Mouse (Mus musculus) retina, postnatal 7 days (tissue): ENCODE results near the gene Hipk1.
A peak's percentile ranks its signal among the peaks of the same experiment; 100 is the strongest.

Source experiments
- DNase-seq: peaks from one replicate; pipeline ENCODE4 v3.0.0-alpha.2; 2012; ENCODE audit warnings: low read depth, low spot score

Hipk1 gene

DNA sequence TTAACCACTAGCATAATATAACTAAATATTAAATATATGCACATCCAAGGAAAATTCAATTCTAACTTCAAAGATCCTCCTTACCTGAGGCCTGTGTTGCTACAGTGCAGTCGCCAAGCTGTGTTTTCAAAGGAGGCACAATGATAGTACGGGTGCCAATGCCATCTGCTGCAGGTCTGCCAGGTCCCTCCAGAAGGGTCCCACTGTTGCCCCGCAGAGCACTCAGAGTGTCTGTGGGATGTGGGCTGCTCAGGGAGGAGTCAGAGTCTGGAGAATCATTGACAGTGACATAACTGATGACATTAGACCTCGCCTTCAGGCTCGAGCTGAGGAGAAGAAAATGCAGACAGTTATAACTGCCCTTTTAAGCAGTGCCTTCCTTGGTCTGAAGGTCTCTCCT is 44.7 kb downstream of the Hipk1 start:
- no peak for DNase-seq

DNA sequence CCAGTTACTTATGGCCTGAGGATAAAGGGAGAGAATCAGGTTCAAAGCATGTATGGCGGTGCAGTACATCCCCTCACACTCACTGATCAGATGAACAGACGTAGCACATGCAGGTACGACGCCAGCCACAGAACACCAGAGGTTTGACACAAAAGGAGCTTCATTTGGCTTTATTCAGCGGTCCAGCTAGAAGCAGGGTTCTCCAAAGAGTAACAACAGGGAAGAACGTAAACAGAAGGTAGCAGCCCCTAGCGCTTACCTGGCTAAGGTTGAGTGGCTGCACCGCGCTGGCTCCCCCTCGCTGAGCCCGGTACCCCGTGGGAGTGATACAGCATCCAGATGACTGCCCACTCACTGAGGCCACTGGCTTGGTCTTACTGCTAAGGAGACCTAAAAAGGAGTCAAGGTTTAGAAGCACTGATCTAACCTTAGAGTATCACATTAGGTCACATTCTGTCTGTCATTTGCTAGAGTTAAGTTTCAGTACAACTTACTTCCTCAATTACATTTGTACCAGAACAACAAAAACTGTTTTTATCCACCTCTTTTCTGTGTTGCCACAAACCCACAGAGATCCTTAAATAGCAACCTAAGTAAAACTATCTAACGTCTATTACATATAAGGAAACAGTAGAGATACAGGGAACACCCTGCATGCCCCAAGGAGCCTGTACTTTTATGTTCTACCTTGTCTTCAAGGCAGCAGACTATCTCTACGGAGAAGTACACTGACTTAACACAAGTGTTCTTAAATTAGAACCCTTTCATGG is 46.2 kb downstream of the Hipk1 start:
- DNase-seq: no peak

DNA sequence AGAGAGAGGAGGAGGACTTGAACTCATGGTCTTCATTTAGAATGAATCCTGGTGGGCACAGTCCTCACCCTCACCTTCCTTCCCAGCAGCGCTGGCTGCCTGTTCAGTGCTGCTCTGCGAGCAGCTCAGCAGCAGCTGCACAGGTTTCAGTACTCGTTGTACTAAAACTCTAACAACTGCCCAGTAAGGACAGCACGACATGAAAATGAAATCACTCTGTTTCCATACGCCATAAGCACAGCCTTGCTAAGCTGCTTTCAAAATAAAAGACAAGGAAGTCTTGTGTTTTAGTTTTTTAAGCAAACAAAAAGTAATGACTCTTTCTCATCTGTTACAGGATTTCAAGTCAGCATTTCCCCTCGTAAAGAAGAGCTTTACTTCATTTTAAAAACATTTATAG is 48.2 kb downstream of the Hipk1 start:
- DNase-seq: no peak

DNA sequence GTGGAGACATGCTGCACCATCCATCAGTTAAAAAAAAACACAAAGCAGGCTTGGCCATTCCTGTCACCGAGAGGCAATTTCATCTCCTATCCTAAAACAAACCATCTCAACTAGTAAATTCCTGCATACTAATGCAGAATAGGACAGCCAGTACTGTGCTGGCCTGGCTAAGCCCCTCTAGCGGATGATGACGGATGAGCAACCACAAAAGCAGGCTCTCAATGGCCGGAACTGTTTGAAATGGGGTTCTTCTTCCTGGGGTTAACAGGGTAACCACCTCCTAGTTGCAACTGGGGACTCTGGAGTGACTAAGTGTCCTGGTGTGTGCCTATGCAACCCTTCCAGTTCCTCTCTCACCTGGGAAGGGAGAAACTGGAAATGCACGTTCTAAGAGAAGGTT is 51.0 kb downstream of the Hipk1 start:
- DNase-seq: no peak

DNA sequence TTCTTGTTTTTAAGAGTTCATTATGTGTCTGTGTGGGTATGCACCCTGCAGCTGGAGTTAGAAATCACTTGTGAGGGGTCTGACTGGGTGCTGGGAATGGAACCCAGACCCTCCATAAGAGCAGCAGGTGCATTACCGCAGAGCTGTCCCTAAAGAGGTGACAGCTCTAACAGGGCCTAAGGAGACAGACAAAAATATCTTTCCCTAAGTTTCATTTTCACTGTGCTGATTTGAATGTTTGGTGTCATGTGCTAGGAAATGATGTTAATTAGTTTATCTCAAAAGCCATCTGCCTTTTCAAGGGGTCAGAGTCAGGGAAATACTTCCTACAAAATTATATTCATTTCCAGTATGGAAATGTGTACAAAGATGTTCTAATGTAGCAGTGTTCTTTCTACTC is 52.0 kb downstream of the Hipk1 start, which contains the start of gene Gm10964:
Gene Gm10964 (plus strand): TSS at position 38 of the 400 bp plus-strand sequence.
- DNase-seq: no peak

DNA sequence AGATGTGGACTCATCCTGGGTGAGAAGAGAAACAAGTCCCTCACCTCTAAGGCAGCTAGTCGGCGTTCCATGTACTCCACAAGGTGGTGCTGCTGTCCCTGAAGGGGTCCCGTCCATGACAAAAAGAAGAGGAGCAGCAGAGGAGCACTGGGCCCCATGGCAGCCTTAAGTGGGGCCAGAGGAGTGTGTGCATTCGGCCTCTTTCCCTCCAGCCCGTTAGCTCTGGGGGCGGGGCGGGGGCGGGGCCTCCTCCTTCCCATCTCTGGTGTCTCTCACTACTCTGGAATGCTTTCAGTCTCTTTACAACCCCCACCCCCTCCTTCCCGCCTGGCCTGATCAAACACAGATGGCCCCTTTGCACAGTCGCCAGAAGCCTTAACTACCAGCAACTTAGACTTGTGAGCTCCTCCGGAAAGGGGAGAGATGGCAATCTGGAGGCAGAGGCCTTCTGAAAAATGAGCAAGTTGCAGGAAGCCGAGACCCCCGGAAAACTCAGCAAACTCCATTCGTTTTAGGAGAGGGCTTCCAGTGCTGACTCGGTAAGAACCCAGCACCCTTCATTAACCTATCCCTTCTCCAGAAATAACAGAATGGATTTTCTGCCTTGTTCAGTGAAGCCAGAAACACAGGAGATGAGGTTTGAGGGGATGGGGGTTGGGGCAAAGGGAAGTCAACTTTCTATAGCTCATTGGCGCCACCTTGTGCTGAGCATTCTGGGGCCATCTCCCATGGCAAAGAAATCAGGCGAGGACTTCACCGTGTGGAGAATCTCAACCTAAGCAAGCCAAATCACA is 53.4 kb downstream of the Hipk1 start, which contains the start of gene Olfml3:
Gene Olfml3 (minus strand): TSS at position 224 of the 794 bp plus-strand sequence.
- DNase-seq: peak; percentile 77

DNA sequence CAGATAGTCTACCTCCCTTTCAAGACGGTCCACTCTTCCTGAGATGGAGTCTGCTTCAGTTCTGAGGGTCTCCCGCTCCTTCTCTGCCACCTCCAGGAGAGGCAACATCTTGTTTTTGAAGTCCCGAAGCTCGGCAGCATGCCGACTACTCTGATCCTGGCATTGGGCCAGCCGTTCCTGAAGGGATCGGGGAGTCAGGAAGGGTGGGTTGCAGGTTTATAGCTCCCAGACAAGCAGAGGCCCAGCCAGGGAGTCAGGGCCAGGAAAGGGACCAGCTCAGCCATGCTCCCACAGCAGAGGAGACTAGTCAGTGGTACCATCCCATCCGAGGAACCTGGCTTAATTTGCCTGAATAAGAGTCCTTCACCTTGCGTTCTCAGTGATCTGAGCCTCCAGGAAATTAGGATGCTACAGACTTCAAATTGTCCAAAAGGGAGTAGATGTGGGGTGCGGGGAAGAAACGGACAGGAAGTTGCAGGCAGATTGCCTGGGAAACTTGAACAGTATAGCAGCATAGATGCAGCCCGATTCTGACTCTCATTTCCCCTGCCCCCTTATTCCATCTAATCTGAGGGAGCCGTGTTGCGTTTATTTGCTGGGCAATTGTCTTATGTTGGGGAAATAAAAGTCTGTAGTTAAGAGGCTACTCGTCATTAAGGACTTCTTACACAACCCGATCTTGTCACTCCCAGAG is 54.2 kb downstream of the Hipk1 start:
- no peak for DNase-seq

DNA sequence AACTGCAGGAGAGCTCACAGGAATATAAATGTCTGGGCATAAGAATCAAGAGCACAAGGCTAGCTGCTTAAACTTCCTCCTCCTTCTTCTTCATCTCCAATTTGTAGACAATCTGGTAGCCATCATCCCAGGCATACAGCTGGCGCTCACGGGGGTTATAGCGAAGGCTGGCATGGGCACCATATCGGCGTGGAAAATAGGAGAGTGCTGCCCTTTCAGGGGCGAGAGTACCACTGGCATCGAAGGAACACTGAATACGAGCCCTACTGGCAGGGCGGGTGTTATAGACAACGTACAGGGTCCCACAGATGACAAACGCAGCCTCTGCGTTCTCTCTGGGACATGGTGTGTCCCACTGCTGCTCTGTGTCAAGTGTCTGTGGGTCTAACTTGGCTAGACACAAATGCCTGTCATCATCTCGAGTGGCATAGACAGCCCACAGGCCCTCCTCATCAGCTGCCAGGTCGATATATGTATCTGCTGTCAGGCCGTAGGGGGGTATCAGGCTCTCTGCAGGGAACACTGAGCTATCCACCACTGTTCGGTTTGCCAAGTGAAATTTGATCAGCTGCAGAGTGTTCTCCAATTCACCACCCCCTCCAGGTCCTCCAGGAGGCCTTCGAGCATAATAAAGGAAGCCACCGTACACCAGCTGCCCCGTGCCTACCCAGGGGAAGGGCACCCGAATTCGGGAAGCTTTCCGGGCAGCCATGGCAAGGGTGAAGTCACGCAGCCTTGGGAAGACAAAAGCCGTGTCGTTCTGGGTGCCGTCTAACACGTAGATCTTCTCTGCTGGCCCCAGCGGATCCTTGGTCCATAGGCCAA is 55.4 kb downstream of the Hipk1 start:
- DNase-seq: no peak

DNA sequence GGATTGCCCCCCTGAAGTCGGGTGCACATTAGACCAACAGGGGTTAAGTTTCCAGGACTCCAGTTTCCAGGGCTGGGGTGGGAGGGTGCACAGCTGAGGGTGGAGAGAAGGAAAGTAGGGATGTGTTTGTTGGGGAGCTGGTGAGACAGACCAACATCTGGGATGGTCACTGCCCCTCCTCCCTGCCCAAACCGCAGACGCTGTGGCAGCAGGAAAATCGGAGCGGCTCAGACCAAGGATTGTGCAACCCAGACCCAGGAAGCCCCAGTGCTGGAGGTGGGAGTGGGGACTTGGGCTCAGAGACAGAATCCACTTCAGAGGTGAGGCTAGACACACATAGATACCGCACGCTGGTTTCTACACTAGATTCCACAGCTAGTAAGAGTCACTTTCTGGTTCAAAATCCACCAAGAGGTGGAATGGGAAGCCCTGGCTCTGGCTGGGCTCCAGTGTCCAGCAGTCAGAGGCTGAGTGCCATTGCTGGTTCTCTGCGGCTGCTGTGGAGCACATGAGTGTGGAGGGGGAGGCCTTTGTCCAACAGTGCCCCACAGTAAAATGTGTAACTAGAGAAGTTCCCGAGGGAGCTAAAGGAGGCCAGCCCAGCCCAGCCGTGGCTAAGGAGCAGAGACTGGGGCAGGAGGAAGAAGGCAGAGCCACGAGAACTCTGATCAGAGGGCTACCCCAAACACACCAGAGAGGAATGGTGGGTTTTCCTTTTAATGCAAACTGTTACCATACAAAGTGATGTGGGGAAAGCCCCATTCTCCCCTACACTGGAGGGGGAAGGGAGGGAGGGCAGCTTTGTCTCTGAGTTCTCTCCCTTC is 56.5 kb downstream of the Hipk1 start:
- DNase-seq: no peak

DNA sequence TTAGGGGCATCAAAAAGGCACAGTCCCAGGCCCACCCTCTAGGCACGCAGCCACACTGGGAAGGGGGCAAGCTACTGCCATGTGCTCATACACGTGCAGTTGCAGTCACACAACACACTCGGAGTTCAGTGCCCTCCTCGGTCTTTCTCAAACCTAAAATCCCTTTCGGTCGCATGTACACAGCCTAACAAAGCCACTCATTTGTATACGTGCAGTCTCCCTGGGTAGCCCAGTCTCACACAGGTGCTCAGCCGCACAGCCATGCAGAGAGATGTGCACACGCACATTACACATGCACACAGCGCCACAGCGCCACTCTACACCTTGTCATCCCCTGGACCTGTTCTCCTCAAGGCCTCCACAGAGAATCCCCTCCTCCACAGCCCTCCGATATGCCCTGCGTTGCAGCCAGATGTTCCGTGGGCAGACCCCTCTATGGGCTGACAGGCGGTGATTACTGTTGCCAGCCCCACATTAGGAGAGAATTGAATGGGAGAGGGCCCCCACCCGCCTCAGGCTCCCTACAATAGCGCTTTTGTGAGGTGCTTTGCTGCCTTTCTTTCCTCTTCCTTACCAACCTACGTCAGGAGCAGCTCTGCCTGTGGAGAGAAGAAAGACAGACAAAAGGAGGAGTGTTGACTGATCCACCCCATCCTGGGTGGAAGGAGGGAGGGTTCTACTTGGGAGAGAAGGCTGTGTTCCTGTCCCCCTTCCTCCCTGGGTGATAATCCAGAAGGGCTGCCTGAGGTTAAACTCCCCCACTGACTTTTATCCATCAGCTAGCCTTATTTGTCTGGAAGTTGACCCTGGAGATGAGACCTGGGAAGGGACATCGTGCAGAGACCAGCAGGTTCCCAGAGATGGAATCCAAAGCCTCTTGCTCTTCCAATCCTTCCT is 57.3 kb downstream of the Hipk1 start:
- DNase-seq: no peak

DNA sequence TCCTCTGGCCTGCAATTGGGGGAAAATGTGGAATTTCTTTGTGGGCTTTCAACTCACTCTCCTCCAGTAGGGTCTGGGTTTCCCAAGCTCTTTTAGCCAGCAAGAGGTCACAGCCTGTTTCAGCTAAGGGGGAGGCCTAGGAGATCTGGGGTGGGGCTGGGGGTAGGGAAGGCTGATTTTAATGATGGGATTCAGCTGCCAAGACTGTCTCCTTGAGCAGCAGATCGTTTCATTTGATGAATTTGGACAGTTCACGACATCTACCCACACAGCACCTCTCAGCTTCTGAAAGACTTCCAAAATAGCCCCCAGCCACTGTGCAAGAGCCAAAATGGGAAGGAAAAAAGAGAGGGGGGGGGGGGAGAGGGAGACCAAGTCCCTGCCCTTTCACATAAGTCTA is 58.2 kb downstream of the Hipk1 start:
- DNase-seq: no peak

DNA sequence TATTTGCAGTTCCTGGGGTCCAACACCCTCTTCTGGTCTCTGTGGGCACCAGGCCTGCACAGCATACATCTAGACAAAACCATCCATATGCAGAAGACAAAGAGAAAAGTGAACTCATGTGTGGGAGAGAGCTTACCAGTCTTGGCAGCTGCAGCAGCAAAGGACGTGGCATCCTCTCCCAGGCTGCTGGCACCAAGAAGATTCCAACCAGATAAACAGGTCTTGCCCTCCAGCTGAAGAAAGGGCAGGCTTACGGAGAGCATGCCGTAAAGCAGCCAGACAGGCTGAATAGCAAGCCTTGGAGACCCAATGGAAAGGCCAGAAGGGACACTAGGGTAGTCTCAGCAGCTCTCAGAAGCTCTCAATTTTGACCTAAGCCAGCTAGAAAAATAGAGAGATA is 59.2 kb downstream of the Hipk1 start:
- no peak for DNase-seq

DNA sequence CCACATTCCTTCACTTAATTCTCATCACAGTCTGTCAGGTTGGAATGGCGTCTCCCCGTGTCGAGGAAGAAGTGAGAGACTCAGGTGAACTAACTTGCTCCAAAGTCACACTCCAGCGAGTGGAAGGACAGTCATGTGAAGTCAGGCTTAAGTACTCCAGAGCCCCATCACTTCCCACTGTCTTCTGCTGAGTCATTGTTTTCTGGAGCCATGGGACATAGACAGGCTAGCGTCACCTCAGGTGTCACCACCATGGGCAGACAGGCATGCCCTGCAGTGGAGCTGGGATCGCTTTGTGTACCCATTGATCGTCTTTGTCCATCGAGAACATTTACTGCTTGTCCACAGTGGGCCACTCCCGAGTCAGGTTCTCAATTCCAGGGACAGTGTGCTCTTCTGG is 61.5 kb downstream of the Hipk1 start:
- DNase-seq: no peak

DNA sequence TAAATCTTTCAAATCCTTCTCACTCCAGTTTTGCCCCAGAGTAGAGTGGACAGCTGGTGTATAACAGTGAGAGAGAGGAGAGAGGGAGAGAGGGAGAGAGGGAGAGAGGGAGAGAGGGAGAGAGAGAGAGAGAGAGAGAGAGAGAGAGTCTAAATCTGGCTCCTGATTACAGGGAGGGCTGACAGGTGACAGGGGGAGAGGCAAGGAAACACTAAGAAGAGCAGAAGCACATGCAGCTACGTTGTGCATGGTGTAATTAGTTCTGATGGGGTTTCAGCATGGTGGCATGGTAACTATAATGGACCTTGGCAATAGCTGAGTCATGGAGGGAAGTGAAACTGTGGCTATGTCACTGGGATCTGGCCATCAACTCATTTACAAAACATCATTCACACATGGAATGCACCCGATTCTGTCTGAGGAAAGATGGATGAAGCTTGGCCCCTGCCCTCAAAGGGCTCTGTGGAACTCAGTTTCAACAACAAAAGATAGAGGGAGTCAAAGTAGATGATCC is 63.5 kb downstream of the Hipk1 start:
- DNase-seq: no peak

DNA sequence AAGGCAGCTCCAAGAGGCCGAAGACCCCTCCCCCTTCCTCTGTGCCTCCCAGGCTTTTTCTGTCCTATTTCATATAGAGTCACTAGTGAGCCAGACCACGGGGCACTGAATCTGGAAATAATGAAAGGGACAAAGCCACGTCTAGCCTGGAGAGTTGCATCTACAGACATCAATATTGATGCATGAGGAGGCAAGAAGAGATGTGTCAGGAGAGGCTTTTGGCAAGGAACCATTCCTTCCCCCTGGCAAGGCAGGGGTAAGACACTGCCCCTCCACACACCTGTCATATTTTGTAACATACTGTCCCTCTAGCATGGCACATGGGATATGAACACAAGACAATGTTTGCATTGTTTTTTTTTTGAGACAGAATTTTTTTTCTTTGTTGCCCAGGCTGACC is 64.7 kb downstream of the Hipk1 start:
- no peak for DNase-seq

DNA sequence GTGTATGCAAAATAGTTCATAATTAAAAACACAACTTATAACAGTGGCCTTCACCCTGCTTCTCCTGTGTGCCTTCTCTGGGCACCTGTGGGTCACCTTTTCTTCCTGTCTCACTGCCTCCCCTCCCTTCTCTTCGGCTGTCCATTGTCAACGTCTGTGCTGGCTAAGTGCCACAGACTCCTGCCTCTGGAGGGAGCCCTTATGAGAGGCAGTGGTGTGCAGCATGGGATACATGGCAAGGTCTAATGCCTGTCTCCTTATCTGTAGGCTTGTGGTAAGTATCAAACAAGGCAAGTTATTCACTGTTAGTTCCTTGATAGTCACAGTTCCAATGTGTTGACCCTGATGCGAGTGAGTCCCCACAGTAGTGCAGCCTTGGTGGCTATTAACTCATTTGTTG is 67.2 kb downstream of the Hipk1 start:
- DNase-seq: no peak

DNA sequence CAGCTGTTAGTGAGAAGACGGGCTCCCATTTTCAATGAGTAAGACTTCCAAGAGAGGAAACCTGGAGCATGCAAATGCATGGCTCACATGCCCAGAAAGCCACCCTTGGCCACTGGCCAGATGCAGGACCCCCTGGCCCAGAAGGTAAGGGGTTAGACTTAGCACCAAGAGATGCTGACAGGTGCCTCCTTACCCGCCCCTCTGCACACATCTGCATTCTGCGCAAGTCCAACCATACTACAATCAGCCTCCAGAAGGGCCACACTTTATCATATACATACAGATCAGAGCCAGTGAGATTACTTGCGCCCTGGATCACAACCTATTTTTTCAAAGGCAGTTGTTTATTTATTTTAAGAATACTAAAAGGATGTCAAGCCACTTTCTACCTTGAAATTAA is 72.6 kb downstream of the Hipk1 start:
- DNase-seq: no peak

DNA sequence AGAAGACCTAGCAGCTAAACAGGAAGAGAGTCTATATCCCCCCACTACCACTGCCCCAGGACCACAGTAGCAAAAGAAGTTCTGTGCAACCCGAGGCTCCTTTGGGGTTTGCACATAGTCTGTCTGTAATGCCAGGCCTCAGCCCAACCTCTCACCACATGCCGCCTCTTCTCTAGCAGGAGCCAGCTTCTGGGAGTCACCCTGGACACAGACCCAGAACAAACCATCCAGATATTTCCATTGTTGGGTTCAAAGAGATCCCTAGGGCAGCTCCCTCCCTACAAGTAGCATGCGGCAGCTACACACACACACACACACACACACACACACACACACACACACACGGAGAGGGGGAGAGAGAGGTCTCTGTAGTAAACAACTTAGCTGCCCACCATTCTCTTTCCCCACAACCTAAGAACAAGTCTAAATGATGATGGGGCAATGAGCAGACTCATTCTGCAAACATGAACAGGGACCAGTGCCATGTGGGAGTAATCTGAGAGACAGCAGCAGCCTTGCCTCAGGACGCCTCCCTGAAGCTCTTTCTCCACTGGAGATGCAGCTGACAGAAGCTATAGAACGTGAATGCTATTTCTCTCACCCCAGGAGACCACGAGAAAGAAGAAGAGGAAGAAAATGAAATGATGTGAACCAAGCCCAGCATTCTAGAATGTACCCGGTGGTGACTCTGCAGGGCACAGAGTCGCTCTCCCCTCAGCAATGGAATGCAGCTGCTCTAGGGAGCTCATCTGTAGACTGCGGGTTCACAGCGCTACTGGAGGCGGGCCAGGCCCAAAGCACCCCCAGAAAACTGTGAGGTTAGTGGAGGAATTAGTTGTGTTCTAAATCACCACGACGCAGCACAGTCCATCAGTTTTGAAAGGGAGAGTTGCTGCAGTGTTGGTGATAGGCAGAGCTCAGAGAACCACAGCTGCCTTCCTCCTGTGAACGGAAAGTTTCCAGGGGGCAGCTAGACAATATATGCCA is 74.3 kb downstream of the Hipk1 start:
- DNase-seq: no peak
